Mouse (Mus musculus): ENCODE data around the gene Rpl14.

GRCm38 (mm10) chr9:120527919-120528318 lies 43.3 kb upstream of the Rpl14 start:
- TF ChIP-seq GATA1 (IDR thresholded peaks at IDR 0.05; ENCODE audit: borderline replicate concordance, low read length) (no peak), FLI1 (IDR thresholded peaks at IDR 0.05; ENCODE audit: low read length) (no peak)
